Mouse (Mus musculus) CD4-positive naive resting alpha-beta T cell, adult 76 days (primary cell): ENCODE measurements around the gene Thoc2. TPM values are rescaled to one million over a fixed set of nuclear protein-coding genes. Genes with fewer than 3 reads are reported as not detected.

Experiments used
- total RNA-seq: library from RNA; stranded (reverse); gene quantifications from one replicate; pipeline ENCODE4 v1.2.4, GENCODE M21; 2023

Gene Thoc2
- 118 TPM for total RNA-seq

DNA sequence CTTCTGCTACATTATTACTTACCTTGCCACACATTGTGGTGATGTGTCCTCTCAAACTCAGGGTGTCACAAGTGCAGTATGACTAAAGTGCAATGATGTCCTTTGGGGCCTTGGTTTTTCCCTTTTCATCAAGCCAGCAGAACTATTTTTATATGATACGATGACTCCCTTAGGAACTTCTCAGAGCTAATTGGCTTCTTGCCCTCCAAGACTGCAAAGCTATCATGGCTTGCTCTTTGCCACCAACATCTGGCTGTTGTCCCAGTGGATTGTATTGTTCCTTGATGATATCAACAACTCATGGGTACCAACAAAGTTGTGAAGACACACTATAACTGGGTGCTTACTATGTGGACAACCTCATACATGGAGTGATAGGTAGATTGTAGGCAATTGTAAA, at the start of gene Thoc2:
TSS of gene Thoc2 (minus strand) at position 101 of the 400 bp plus-strand sequence.

Other genes with a start within 250 kb of the Thoc2 start
- gene Xiap, start 139.0 kb upstream of the Thoc2 start, total RNA-seq = 37.1 TPM
- gene Stag2, start 228.6 kb upstream of the Thoc2 start, total RNA-seq = 125 TPM